Mouse (Mus musculus): Measurements from ENCODE around the gene Prdm15.
A peak's percentile ranks its signal among the peaks of the same experiment; 100 is the strongest.

Prdm15 gene

GRCm38 (mm10) chr16:97817414-97817813 is 34.2 kb downstream of the Prdm15 start:
- DNase-seq, result no peak

GRCm38 (mm10) chr16:97815269-97815668 is 36.4 kb downstream of the Prdm15 start:
- DNase-seq, result peak; percentile 27

GRCm38 (mm10) chr16:97814060-97814459 is 37.6 kb downstream of the Prdm15 start:
- no peak for DNase-seq

GRCm38 (mm10) chr16:97808881-97809280 is 42.8 kb downstream of the Prdm15 start:
- no peak for DNase-seq

GRCm38 (mm10) chr16:97805646-97806045 is 46.0 kb downstream of the Prdm15 start:
- DNase-seq, result no peak

- peak; percentile 87 for DNase-seq
These were observed 46.7 kb downstream of the Prdm15 start for GRCm38 (mm10) chr16:97804680-97805547.

- no peak for DNase-seq
These were observed 53.4 kb downstream of the Prdm15 start for GRCm38 (mm10) chr16:97797950-97798869.

- no peak for DNase-seq
These were observed 54.4 kb downstream of the Prdm15 start for GRCm38 (mm10) chr16:97797212-97797611.

GRCm38 (mm10) chr16:97794256-97794655 is 57.4 kb downstream of the Prdm15 start:
- DNase-seq, result no peak

- DNase-seq, result no peak
These were observed 68.6 kb downstream of the Prdm15 start for GRCm38 (mm10) chr16:97783057-97783456.

GRCm38 (mm10) chr16:97778353-97779025 is 73.2 kb downstream of the Prdm15 start:
- DNase-seq, result peak; percentile 89

- DNase-seq, result no peak
These were observed 85.1 kb downstream of the Prdm15 start for GRCm38 (mm10) chr16:97766501-97766900.

GRCm38 (mm10) chr16:97764626-97765025 is 87.0 kb downstream of the Prdm15 start:
- no peak for DNase-seq

- no peak for DNase-seq
These were observed 87.7 kb downstream of the Prdm15 start for GRCm38 (mm10) chr16:97763990-97764340.

- peak; percentile 83 for DNase-seq
These were observed 88.3 kb downstream of the Prdm15 start, which contains the start of gene Ripk4 for GRCm38 (mm10) chr16:97763061-97763989. Ripk4 (minus strand) TSS chr16:97763787.

GRCm38 (mm10) chr16:97761782-97762181 is 89.9 kb downstream of the Prdm15 start:
- DNase-seq, result no peak

GRCm38 (mm10) chr16:97759681-97760080 is 92.0 kb downstream of the Prdm15 start:
- DNase-seq, result no peak

GRCm38 (mm10) chr16:97758288-97758687 is 93.4 kb downstream of the Prdm15 start:
- DNase-seq, result peak; percentile 94

- DNase-seq, result peak; percentile 54
These were observed 95.2 kb downstream of the Prdm15 start for GRCm38 (mm10) chr16:97756460-97756859.

- no peak for DNase-seq
These were observed 99.2 kb downstream of the Prdm15 start for GRCm38 (mm10) chr16:97752316-97752941.

- DNase-seq, result peak; percentile 86
These were observed 99.8 kb downstream of the Prdm15 start for GRCm38 (mm10) chr16:97751884-97752283.
